Mouse (Mus musculus): ENCODE measurements around the gene Slc25a47. TPM values are rescaled to one million over a fixed set of nuclear protein-coding genes. Genes with fewer than 3 reads are reported as not detected.

The Slc25a47 gene
- polyA plus RNA-seq (2012; rRNA removed) (3.9 and 4.3 TPM in 2 replicates), polyA plus RNA-seq (2014; fragmentation: Nextera tagmentation; extraction: Ambion mirVana) (2.3 and 3.4 TPM in 2 replicates)

- under 1% methylated on average over 51 of the region's 53 CpGs for WGBS (ENCODE audit: insufficient replicate concordance)
Measured at GRCm38 (mm10) chr12:108835840-108836409, at the start of gene Slc25a47, which contains the start of gene Slc25a29. Slc25a47 (plus strand) TSS chr12:108836046. Slc25a29 (minus strand) TSS chr12:108835883.

GRCm38 (mm10) chr12:108787329-108787728 lies 48.5 kb upstream of the Slc25a47 start:
- Histone ChIP-seq H3K27ac (no peak overlapping the region), H3K4me3 (ENCODE audit: insufficient read depth in 1 of 2, low read depth in 2 of 2, low read length in 2 of 2) (no peak overlapping the region), H3K4me1 (replicated peaks; ENCODE audit: control insufficient read depth in 2 of 2, insufficient read depth in 2 of 2, low read length in 1 of 2) (peaks cover 20 to 35% of the 10 kb centered on the region in 2 experiments), H3K36me3 (replicated peaks; ENCODE audit: control insufficient read depth, insufficient read depth, low read depth) (no peaks in the 10 kb centered on the region), H3K9ac (replicated peaks) (no peak overlapping the region), H3K9me3 (ENCODE audit: control insufficient read depth, low read length) (no peaks in the 10 kb centered on the region), H3K27me3 (ENCODE audit: control insufficient read depth, insufficient read depth, low read length) (no peaks in the 10 kb centered on the region), H3K4me2 (ENCODE audit: low read depth) (no peak overlapping the region)
- no peak for ATAC-seq (ENCODE audit: insufficient read depth)
- WGBS (ENCODE audit: insufficient replicate concordance) = 80% methylated on average over 2 of the region's 2 CpGs
- no peak for TF ChIP-seq CTCF (IDR thresholded peaks at IDR 0.05; ENCODE audit: low read depth)
- no peak for TF ChIP-seq EP300 (IDR thresholded peaks at IDR 0.05; ENCODE audit: low read depth)
- DNase-seq (ENCODE audit: low read depth in 3 of 3, low spot score in 3 of 3) = no peak

More at GRCm38 (mm10) chr12:108835840-108836409, at the start of gene Slc25a47, which contains the start of gene Slc25a29:
- Histone ChIP-seq H3K4me1 (replicated peaks; ENCODE audit: control insufficient read depth in 2 of 2, insufficient read depth in 2 of 2, low read length in 1 of 2) (peaks cover 6 to 12% of the 10 kb centered on the region in 2 experiments), H3K27me3 (ENCODE audit: control insufficient read depth, insufficient read depth, low read length) (no peaks in the 10 kb centered on the region), H3K9ac (replicated peaks) (peak within 1 kb of the TSS; percentile 55), H3K4me2 (ENCODE audit: low read depth) (peak within 1 kb of the TSS; percentile 82), H3K27ac (no peak within 1 kb of the TSS), H3K9me3 (ENCODE audit: control insufficient read depth, low read length) (no peaks in the 10 kb centered on the region), H3K4me3 (ENCODE audit: insufficient read depth in 1 of 2, low read depth in 2 of 2, low read length in 2 of 2) (peak within 1 kb of the TSS; percentile 60), H3K36me3 (replicated peaks; ENCODE audit: control insufficient read depth, insufficient read depth, low read depth) (no peaks in the 10 kb centered on the region)
- ATAC-seq (ENCODE audit: insufficient read depth) (peak; percentile 98), DNase-seq (ENCODE audit: low read depth in 3 of 3, low spot score in 3 of 3) (peak; percentile 89 to 92 (median 90))
- TF ChIP-seq CTCF (IDR thresholded peaks at IDR 0.05; ENCODE audit: low read depth) (no peak; the same call in 1 of the 2 replicates), EP300 (IDR thresholded peaks at IDR 0.05; ENCODE audit: low read depth) (no peak)

- peak overlapping the region; percentile 74 for H3K9ac ChIP-seq (replicated peaks)
- H3K4me2 ChIP-seq (ENCODE audit: low read depth) = peak overlapping the region; percentile 88
- under 1% methylated on average over 52 of the region's 52 CpGs for WGBS (ENCODE audit: insufficient replicate concordance)
- peak; percentile 47 for ATAC-seq (ENCODE audit: insufficient read depth)
- peak overlapping the region; percentile 78 to 98 for H3K4me3 ChIP-seq (ENCODE audit: insufficient read depth in 1 of 2, low read depth in 2 of 2, low read length in 2 of 2)
- TF ChIP-seq EP300 (IDR thresholded peaks at IDR 0.05; ENCODE audit: low read depth) (peak; percentile 23), CTCF (IDR thresholded peaks at IDR 0.05; ENCODE audit: low read depth) (no peak)
- peak; percentile 68 to 78 (median 74) for DNase-seq (ENCODE audit: low read depth in 3 of 3, low spot score in 3 of 3)
- H3K27me3 ChIP-seq (ENCODE audit: control insufficient read depth, insufficient read depth, low read length) = no peaks in the 10 kb centered on the region
- peaks cover 33 to 34% of the 10 kb centered on the region in 2 experiments for H3K4me1 ChIP-seq (replicated peaks; ENCODE audit: control insufficient read depth in 2 of 2, insufficient read depth in 2 of 2, low read length in 1 of 2)
- H3K36me3 ChIP-seq (replicated peaks; ENCODE audit: control insufficient read depth, insufficient read depth, low read depth) = no peaks in the 10 kb centered on the region; the same call in 1 of the 2 replicates
- H3K27ac ChIP-seq = peak overlapping the region; percentile 59
- H3K9me3 ChIP-seq (ENCODE audit: control insufficient read depth, low read length) = no peaks in the 10 kb centered on the region
Measured at GRCm38 (mm10) chr12:108792152-108792545, 43.7 kb upstream of the Slc25a47 start.

- Histone ChIP-seq H3K27me3 (ENCODE audit: control insufficient read depth, insufficient read depth, low read length) (no peaks in the 10 kb centered on the region), H3K4me1 (replicated peaks; ENCODE audit: control insufficient read depth in 2 of 2, insufficient read depth in 2 of 2, low read length in 1 of 2) (peaks cover 34 to 36% of the 10 kb centered on the region in 2 experiments), H3K9ac (replicated peaks) (peak within 1 kb of the TSS; percentile 93), H3K4me2 (ENCODE audit: low read depth) (peak within 1 kb of the TSS; percentile 88), H3K9me3 (ENCODE audit: control insufficient read depth, low read length) (no peaks in the 10 kb centered on the region), H3K4me3 (ENCODE audit: insufficient read depth in 1 of 2, low read depth in 2 of 2, low read length in 2 of 2) (peak within 1 kb of the TSS; percentile 80 to 98), H3K27ac (peak within 1 kb of the TSS; percentile 90), H3K36me3 (replicated peaks; ENCODE audit: control insufficient read depth, insufficient read depth, low read depth) (no peaks in the 10 kb centered on the region; the same call in 1 of the 2 replicates)
- TF ChIP-seq EP300 (IDR thresholded peaks at IDR 0.05; ENCODE audit: low read depth) (peak; percentile 53), CTCF (IDR thresholded peaks at IDR 0.05; ENCODE audit: low read depth) (0 out of 2 replicates have a peak, but pooled peaks have one; percentile 3)
- WGBS (ENCODE audit: insufficient replicate concordance) = under 1% methylated on average over 75 of the region's 127 CpGs
- ATAC-seq (ENCODE audit: insufficient read depth) (peak; percentile 82), DNase-seq (ENCODE audit: low read depth in 3 of 3, low spot score in 3 of 3) (peak; percentile 96 to 97 (median 97))
Measured at GRCm38 (mm10) chr12:108792546-108793452, 43.0 kb upstream of the Slc25a47 start, which contains the start of gene Yy1. Yy1 (plus strand) TSS chr12:108792973.
